Mouse (Mus musculus) heart, embryonic 13.5 days (tissue): Measurements from ENCODE around the gene Foxg1. TPM values are rescaled to one million over a fixed set of nuclear protein-coding genes. Genes with fewer than 3 reads are reported as not detected.

ENCODE experiments used
- ATAC-seq: fragments of 200-750 bp; cut with Nextera tagmentation; 2 replicates; pipeline ENCODE4 v1.8.0; 2017; ENCODE audit warnings: moderate TSS enrichment; ENCODE audit not compliant: insufficient number of reproducible peaks, low FRiP score, low TSS enrichment; ENCODE audit errors: extremely low read depth
- H3K27ac ChIP-seq: fragments of 300-500 bp; sonication (generic); replicated peaks from 2 replicates; pipeline ENCODE4 v1.5.1; 2015; ENCODE audit warnings: moderate library complexity, mild to moderate bottlenecking, inconsistent platforms
- H3K27me3 ChIP-seq: fragments of 300-500 bp; sonication (generic); replicated peaks from 2 replicates; pipeline ENCODE4 v1.6.1; 2015; ENCODE audit warnings: mild to moderate bottlenecking, inconsistent platforms
- H3K36me3 ChIP-seq: fragments of 300-500 bp; sonication (generic); 2 replicates; pipeline ENCODE4 v1.6.1; 2015; ENCODE audit warnings: mild to moderate bottlenecking, inconsistent platforms
- H3K4me1 ChIP-seq: fragments of 300-500 bp; sonication (generic); 2 replicates; pipeline ENCODE4 v1.6.1; 2015; ENCODE audit warnings: inconsistent platforms
- H3K4me2 ChIP-seq: fragments of 300-500 bp; sonication (generic); 2 replicates; pipeline ENCODE4 v1.6.1; 2015; ENCODE audit warnings: inconsistent platforms, mild to moderate bottlenecking, moderate library complexity
- H3K4me3 ChIP-seq: fragments of 300-500 bp; sonication (generic); 2 replicates; pipeline ENCODE4 v1.5.1; 2015; ENCODE audit warnings: moderate library complexity, mild to moderate bottlenecking, inconsistent platforms
- H3K9ac ChIP-seq: fragments of 300-500 bp; sonication (generic); 2 replicates; pipeline ENCODE4 v1.6.1; 2015; ENCODE audit warnings: inconsistent platforms, mild to moderate bottlenecking, moderate library complexity
- H3K9me3 ChIP-seq: fragments of 300-500 bp; sonication (generic); 2 replicates; pipeline ENCODE4 v1.6.1; 2016; ENCODE audit warnings: inconsistent platforms
- whole genome bisulfite sequencing: fragments of 180-500 bp; shearing (Covaris S2); methylation state at CpG from one replicate; pipeline ENCODE4 v1.1.7; 2015; ENCODE audit warnings: mixed read lengths; 5-methylcytosine and 5-hydroxymethylcytosine counted together
- polyA plus RNA-seq: library from polyadenylated mRNA; unstranded; fragments of >200 nt; fragmentation: Nextera tagmentation; extraction: Ambion mirVana; gene quantifications from 2 replicates; pipeline ENCODE4 v1.2.1, GENCODE M21; 2015

Gene Foxg1
- polyA plus RNA-seq, 1 experiment from 2014 or later, result 0.12 TPM

DNA sequence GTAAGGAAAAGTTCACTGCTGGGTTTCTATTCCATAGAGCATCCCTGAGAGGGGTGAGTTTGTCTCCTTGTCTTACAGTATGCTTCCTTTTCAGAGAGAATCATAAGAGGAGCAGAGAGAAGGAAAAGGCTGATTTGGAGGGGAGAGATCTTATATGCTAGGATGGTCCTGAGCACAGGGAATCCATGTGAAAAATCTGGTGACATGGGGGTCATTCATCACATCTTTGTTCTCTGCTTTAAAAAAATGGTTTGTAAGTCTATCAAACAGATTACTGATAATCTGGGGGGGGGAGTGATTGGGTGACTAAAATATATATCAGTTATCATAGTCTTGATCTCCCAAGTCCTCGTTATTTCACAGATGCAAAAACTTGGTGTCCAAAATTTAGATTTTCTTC, 14.3 kb downstream of the Foxg1 start:
- no peak overlapping the region for H3K9ac ChIP-seq
- no peak overlapping the region for H3K4me3 ChIP-seq
- H3K9me3 ChIP-seq, result no peaks in the 10 kb centered on the region
- peaks cover 85% of the 10 kb centered on the region for H3K27me3 ChIP-seq
- no peak overlapping the region for H3K4me2 ChIP-seq
- peaks cover 12% of the 10 kb centered on the region for H3K4me1 ChIP-seq
- H3K27ac ChIP-seq, result no peak overlapping the region
- H3K36me3 ChIP-seq, result no peaks in the 10 kb centered on the region
- no peak for ATAC-seq
- 27% methylated on average over 1 of the region's 1 CpGs for WGBS

DNA sequence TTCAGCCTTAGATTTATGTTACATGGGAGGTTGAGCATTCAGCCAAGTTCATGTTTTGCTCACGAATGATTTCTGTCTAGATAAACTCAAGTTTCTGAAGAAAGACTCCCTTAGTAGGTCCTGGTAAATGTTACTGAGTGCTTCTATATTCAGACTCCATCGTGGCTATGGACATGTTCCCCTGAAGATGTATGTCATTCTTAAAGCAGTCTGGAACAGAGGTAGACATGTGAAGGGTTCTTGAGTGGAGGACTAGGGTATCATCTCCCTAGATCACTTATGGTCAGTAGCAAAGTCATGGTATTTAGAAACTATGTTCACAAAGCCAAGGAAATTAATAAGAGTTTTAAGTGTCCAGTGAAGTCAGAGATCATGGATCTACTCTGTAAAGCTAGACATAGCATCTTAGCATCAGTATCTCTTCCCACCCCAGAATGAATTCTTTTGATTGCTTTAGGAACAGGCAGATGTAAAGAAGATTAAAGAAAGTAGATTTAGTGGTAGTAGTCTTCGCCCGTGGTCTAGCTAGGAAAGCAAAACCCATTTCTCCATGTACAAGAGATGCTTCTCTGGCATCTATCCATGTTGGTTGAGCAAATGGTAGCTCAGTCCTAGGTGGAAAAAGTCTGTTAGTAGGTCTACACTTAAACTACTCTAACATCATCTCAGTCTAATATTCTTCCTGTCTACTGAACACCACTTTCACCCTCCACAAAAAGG, 15.1 kb downstream of the Foxg1 start:
- Histone ChIP-seq H3K4me1 (peaks cover 11% of the 10 kb centered on the region), H3K27ac (no peak overlapping the region), H3K9me3 (no peaks in the 10 kb centered on the region), H3K4me3 (no peak overlapping the region), H3K9ac (no peak overlapping the region), H3K4me2 (no peak overlapping the region), H3K27me3 (peaks cover 82% of the 10 kb centered on the region), H3K36me3 (no peaks in the 10 kb centered on the region)
- 18% methylated on average over 4 of the region's 4 CpGs for WGBS
- no peak for ATAC-seq

DNA sequence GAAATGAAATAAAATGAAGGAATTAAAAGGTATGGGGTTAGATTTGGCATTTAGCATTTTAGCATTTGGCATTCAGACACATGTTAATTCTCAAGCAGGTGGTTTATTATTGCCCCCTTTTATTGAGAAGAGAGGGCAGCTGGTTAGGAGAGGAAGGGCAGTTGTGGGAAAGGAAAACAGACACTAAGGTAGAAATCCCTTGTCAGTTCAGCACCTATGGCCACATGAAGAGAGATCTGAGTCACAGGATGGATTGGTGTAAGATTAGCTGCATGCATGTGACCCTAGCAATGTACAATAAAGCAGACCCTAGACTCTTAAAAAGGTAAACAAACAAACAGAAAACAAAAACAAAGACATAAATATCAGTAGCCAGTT, 15.7 kb downstream of the Foxg1 start:
- Histone ChIP-seq H3K4me2 (no peak overlapping the region), H3K27me3 (peaks cover 82% of the 10 kb centered on the region), H3K9ac (no peak overlapping the region), H3K4me3 (no peak overlapping the region), H3K36me3 (no peaks in the 10 kb centered on the region), H3K9me3 (no peaks in the 10 kb centered on the region), H3K27ac (no peak overlapping the region), H3K4me1 (peaks cover 11% of the 10 kb centered on the region)
- ATAC-seq, result no peak

DNA sequence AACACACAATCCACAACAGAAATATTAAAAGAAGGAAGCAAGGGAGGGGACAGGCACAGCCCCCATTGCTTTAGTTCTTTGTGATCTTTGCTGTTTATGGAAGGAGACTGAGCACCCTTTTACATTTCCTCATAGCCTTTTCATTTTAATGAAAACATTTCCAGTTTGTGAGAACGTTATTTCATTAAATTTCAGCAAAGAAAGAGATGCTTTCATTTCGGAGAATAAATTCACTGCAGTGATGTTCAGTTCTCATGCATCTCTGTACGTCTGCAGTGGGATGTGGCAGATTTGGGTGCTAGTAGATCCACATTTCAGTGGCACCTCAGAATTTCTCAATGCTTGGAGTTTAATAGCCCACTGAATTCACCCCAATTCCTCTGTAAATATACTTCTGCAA, 16.2 kb downstream of the Foxg1 start:
- Histone ChIP-seq H3K9me3 (no peaks in the 10 kb centered on the region), H3K27me3 (peaks cover 84% of the 10 kb centered on the region), H3K4me2 (no peak overlapping the region), H3K4me3 (no peak overlapping the region), H3K27ac (no peak overlapping the region), H3K4me1 (peaks cover 11% of the 10 kb centered on the region), H3K36me3 (no peaks in the 10 kb centered on the region), H3K9ac (no peak overlapping the region)
- 17% methylated on average over 3 of the region's 3 CpGs for WGBS
- ATAC-seq, result no peak

DNA sequence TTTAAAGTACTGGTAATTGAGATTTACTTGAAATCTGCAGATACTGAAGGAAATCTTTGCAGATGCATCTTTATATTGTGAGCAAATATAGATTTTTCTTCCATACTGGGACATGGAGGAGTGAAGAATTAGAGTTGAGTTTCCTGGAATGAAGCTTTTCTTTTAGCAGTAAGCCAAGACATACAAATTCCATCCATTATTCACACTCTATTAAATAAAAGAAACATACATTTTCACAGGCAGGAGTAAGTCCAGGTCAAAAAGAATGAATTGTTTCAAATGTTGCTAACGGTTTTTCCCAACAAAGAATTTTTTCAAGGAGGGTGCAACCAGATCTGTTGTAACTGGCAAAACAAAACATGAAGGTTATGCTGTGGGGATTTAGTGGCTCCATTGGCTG, 17.2 kb downstream of the Foxg1 start:
- no peak overlapping the region for H3K4me2 ChIP-seq
- H3K4me1 ChIP-seq, result peaks cover 11% of the 10 kb centered on the region
- H3K9me3 ChIP-seq, result no peaks in the 10 kb centered on the region
- H3K4me3 ChIP-seq, result no peak overlapping the region
- H3K36me3 ChIP-seq, result no peaks in the 10 kb centered on the region
- no peak overlapping the region for H3K27ac ChIP-seq
- 10% methylated on average over 1 of the region's 1 CpGs for WGBS
- peaks cover 82% of the 10 kb centered on the region for H3K27me3 ChIP-seq
- H3K9ac ChIP-seq, result no peak overlapping the region
- no peak for ATAC-seq

DNA sequence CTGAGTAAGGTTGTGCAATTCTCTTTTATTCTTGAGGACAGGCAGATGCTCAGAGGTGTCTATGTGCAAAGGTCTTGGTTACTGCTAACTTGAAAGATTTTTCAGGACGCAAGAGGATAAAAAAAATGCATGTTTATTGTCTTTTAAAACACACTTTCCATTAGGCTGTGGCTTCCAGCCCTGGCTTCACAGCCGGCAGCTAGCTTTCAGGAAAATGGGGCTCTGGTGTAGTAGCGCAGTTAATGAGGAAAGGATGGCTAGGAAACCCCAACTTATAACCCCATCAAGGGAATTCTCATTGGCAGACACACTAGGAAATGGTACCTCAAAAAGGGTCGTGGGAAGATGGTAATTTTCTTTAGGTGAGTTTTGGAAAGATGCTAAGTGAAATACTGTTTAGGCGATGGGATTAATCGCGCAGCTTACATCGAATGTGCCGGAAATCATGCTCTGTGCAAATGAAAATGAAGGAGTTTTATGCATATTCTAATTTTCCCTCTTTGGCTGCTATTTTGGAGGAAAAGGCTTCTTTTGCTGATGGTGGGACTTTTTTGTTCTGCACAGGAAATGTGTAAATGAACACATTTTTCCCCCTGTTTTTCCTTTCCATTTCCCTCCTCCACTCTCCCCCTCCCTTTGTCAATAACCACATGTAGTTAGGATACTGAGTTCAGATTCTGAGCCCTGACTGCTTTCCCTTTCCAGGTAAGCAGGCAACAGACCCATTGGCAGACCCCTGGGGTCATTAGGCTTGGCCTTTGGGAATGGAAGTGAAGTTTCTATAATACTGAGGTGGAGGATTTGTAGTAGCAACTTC, 17.8 kb downstream of the Foxg1 start:
- ATAC-seq, result no peak
- Histone ChIP-seq H3K27me3 (peaks cover 82% of the 10 kb centered on the region), H3K4me3 (peak overlapping the region; percentile 54), H3K27ac (no peak overlapping the region), H3K4me1 (peaks cover 11% of the 10 kb centered on the region), H3K9me3 (no peaks in the 10 kb centered on the region), H3K4me2 (peak overlapping the region; percentile 78), H3K9ac (no peak overlapping the region), H3K36me3 (no peaks in the 10 kb centered on the region)
- 4% methylated on average over 9 of the region's 9 CpGs for WGBS

DNA sequence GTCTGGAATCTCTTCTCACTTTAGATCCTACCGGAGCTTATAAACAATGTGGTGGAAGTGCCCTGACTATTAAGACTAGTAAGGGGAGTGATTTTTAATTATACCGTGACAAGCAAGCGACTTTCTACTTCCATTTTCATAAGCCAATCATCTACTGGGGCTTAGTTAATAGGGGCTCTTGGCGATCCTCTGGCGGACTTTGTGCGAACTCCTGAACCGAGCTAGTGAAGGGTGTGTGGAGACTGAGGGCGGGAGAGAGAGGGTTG, 18.3 kb downstream of the Foxg1 start:
- no peak overlapping the region for H3K27ac ChIP-seq
- no peaks in the 10 kb centered on the region for H3K9me3 ChIP-seq
- WGBS, result under 1% methylated on average over 8 of the region's 8 CpGs
- peaks cover 11% of the 10 kb centered on the region for H3K4me1 ChIP-seq
- peak overlapping the region; percentile 54 for H3K4me3 ChIP-seq
- ATAC-seq, result no peak
- H3K27me3 ChIP-seq, result peaks cover 78% of the 10 kb centered on the region
- H3K4me2 ChIP-seq, result peak overlapping the region; percentile 78
- H3K9ac ChIP-seq, result no peak overlapping the region; the same call in 1 of the 2 replicates
- no peaks in the 10 kb centered on the region for H3K36me3 ChIP-seq

DNA sequence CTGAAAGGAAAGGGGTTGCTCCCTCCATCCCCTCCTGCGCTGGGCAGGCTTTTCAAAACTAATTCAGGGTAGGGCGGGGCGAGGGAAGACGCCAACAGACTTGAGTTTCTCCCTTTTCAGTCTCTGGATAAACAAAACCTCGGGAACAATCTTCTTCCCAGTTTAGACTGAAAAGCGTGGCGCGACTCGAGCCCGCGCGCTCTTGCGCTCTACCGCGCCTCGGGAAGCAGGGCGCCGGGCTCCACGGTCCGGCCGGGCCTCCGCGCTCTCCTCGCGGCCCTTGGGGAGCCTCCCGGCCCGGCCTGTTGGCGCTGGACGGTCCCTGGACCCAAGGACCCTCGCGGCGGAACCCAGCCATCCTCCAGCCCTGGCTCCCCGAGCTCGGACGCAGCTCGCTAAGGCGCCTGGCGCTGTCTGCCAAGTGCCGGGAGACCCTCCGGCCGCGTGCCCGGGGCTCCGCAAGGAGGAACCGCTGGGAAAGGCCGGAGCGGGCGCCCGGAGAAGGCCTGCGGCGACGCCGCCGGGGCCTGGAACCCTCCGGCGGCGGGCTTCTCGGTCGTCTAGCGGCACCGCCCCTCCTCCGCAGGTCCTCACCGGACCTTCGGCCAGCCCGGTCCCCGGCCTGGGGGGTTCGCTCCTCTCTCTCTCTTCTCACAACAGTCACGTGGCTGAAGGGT, 18.8 kb downstream of the Foxg1 start:
- H3K9me3 ChIP-seq, result no peaks in the 10 kb centered on the region
- ATAC-seq, result no peak
- peak overlapping the region; percentile 67 for H3K9ac ChIP-seq
- peak overlapping the region; percentile 78 for H3K4me2 ChIP-seq
- peaks cover 11% of the 10 kb centered on the region for H3K4me1 ChIP-seq
- peak overlapping the region; percentile 54 for H3K4me3 ChIP-seq
- H3K27me3 ChIP-seq, result peaks cover 74% of the 10 kb centered on the region
- no peaks in the 10 kb centered on the region for H3K36me3 ChIP-seq
- no peak overlapping the region for H3K27ac ChIP-seq
- under 1% methylated on average over 62 of the region's 68 CpGs for WGBS

DNA sequence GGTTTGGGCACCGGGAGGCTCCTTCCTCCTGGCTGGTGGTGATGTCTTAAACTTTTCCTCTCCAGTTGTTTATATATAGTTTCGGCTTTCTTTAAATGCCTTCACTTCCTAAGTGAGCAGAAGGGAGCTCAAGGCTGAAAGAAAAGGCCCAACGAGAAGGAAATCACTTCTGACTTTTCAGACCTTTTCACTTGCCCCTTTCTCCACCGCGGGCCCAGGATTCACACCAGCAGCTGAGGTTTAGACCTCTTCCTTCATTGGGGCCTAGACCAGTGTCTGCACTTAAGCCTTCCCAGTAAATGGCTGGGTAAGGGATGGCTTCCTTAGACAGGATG, 19.3 kb downstream of the Foxg1 start:
- no peak overlapping the region for H3K27ac ChIP-seq
- H3K9me3 ChIP-seq, result no peaks in the 10 kb centered on the region
- H3K36me3 ChIP-seq, result no peaks in the 10 kb centered on the region
- under 1% methylated on average over 5 of the region's 5 CpGs for WGBS
- H3K27me3 ChIP-seq, result peaks cover 73% of the 10 kb centered on the region
- H3K4me2 ChIP-seq, result peak overlapping the region; percentile 78
- H3K4me1 ChIP-seq, result peaks cover 11% of the 10 kb centered on the region
- H3K4me3 ChIP-seq, result peak overlapping the region; percentile 54
- peak overlapping the region; percentile 67 for H3K9ac ChIP-seq
- ATAC-seq, result no peak

DNA sequence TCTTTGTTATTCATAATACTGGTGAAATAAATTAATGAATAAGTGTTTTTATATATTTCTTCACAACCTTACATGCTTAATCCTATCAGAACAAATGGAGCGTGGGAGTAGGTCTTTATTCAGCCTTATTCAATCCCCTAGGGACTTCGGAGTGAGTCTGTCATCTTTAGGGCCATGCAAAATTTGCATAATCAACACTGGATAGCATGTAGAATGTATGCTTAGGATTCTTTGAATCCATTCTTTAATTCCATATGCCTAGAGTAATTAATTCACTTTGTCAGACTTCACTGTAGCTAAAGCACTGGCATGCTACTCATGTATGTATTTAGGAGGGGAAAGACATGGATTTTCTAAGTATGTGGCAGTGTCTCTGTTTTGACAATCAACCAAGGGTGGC, 27.4 kb downstream of the Foxg1 start:
- 68% methylated on average over 2 of the region's 2 CpGs for WGBS

DNA sequence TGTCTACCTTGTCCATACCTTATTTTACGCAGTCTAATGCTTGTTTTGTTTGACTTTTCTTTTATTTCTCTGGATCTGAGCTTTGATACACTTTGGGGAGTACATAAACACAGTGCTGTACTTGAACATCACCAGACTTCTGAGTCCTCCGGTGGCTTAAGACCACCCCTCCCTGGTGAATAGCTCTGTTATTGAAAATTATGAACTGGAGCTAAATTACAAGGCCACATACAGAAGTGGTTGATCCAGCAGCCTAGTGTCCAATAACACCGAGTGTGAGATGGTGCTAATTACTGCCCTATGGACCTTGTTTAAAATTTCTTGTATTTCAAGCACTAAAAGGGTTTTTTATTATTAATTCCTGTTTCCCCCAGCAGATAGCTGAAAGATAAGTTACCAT, 35.5 kb downstream of the Foxg1 start:
- Histone ChIP-seq H3K4me1 (no peaks in the 10 kb centered on the region), H3K4me3 (no peak overlapping the region), H3K4me2 (no peak overlapping the region), H3K36me3 (no peaks in the 10 kb centered on the region), H3K9ac (no peak overlapping the region), H3K27me3 (no peaks in the 10 kb centered on the region), H3K27ac (no peak overlapping the region), H3K9me3 (no peaks in the 10 kb centered on the region)
- 58% methylated on average over 3 of the region's 3 CpGs for WGBS
- ATAC-seq, result no peak

More for the DNA sequence above, 27.4 kb downstream of the Foxg1 start:
- ATAC-seq, result no peak
- no peaks in the 10 kb centered on the region for H3K36me3 ChIP-seq
- no peak overlapping the region for H3K4me2 ChIP-seq
- H3K4me3 ChIP-seq, result no peak overlapping the region
- no peak overlapping the region for H3K9ac ChIP-seq
- H3K4me1 ChIP-seq, result no peaks in the 10 kb centered on the region
- H3K27ac ChIP-seq, result no peak overlapping the region
- no peaks in the 10 kb centered on the region for H3K9me3 ChIP-seq
- peaks cover 18% of the 10 kb centered on the region for H3K27me3 ChIP-seq
